Mouse (Mus musculus) kidney, adult 8-10 months (tissue): ENCODE results near the gene Ppp4r3a.

ENCODE experiments used
- DNase-seq, 2 experiments: peaks; one replicate each; pipeline ENCODE4 v3.0.0; 2022

The Ppp4r3a gene

GRCm38 (mm10) chr12:101011017-101011416 lies 72.5 kb downstream of the Ppp4r3a start:
- no peak for DNase-seq

GRCm38 (mm10) chr12:101010148-101010920 lies 73.2 kb downstream of the Ppp4r3a start:
- DNase-seq: peak in 1 of 2 experiments; percentile 72

- DNase-seq: no peak
These were observed 74.3 kb downstream of the Ppp4r3a start for GRCm38 (mm10) chr12:101009225-101009624.

- DNase-seq: no peak
These were observed 74.9 kb downstream of the Ppp4r3a start for GRCm38 (mm10) chr12:101008648-101009047.

- no peak for DNase-seq
These were observed 75.5 kb downstream of the Ppp4r3a start for GRCm38 (mm10) chr12:101007968-101008481.

- DNase-seq: no peak
These were observed 76.1 kb downstream of the Ppp4r3a start for GRCm38 (mm10) chr12:101007427-101007826.

- DNase-seq: no peak
These were observed 77.7 kb downstream of the Ppp4r3a start for GRCm38 (mm10) chr12:101005665-101006420.

- no peak for DNase-seq
These were observed 78.5 kb downstream of the Ppp4r3a start for GRCm38 (mm10) chr12:101004982-101005381.

- peak; percentile 83 to 91 for DNase-seq
These were observed 80.5 kb downstream of the Ppp4r3a start for GRCm38 (mm10) chr12:101002801-101003513.

- DNase-seq: no peak
These were observed 84.2 kb downstream of the Ppp4r3a start for GRCm38 (mm10) chr12:100999061-100999954.

GRCm38 (mm10) chr12:100998564-100998962 lies 84.9 kb downstream of the Ppp4r3a start:
- no peak for DNase-seq

- DNase-seq: no peak
These were observed 85.5 kb downstream of the Ppp4r3a start for GRCm38 (mm10) chr12:100997830-100998563.

GRCm38 (mm10) chr12:100996378-100996898 lies 87.1 kb downstream of the Ppp4r3a start:
- peak; percentile 47 to 71 for DNase-seq

- peak; percentile 72 to 73 for DNase-seq
These were observed 87.7 kb downstream of the Ppp4r3a start for GRCm38 (mm10) chr12:100995607-100996377.

- DNase-seq: no peak
These were observed 89.1 kb downstream of the Ppp4r3a start for GRCm38 (mm10) chr12:100994140-100995015.

GRCm38 (mm10) chr12:100993146-100993545 lies 90.4 kb downstream of the Ppp4r3a start:
- no peak for DNase-seq

- no peak for DNase-seq
These were observed 91.0 kb downstream of the Ppp4r3a start for GRCm38 (mm10) chr12:100992505-100992904.

GRCm38 (mm10) chr12:100991119-100991518 lies 92.4 kb downstream of the Ppp4r3a start:
- no peak for DNase-seq

GRCm38 (mm10) chr12:100990291-100990690 lies 93.2 kb downstream of the Ppp4r3a start:
- no peak for DNase-seq
